Mouse (Mus musculus): ENCODE measurements around the gene Nfam1. TPM values are rescaled to one million over a fixed set of nuclear protein-coding genes. Genes with fewer than 3 reads are reported as not detected.
A peak's percentile ranks its signal among the peaks of the same experiment; 100 is the strongest.
"Not testable (repeated sequence)": the region's sequence is repeated elsewhere in the genome, so short reads cannot be mapped to it uniquely, and the experiment has no call there.

Gene Nfam1
- polyA plus RNA-seq (2016; fragmentation: Nextera tagmentation; extraction: Ambion mirVana): 1.4 and 1.7 TPM in 2 replicates

DNA sequence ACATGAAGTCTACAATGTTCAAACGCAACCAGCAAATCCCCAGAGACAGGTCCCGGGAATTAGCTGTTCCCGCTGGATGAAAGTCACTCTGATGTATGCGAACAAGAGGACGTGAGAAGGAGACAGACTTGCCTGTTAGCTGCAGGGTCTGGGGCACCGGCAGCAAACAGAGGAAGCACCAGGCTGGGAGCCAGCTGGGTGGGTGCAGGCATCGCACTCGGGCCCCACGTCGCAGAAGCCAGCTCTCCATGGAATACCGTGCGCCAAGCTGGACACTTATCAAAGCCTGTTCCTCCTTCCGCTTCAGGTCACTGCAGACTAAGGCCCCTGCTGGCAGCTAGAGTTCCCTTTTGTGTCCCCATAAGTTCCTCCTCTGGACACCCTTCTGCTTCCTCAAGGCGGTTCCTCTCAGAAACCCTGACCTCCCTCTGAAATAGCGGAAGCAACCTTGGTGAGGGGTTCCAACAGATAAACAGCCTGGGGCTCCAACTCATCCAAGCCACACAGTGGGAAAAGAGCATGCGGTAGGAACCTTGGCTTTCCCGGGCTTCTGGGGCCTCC, at the start of gene Nfam1:
TSS of gene Nfam1 (minus strand) at position 326 of the 561 bp plus-strand sequence.
- Histone ChIP-seq H3K4me2 (peak within 1 kb of the TSS; percentile 44), H3K4me1 (peaks cover 47% of the 10 kb centered on the region), H3K27ac (0 out of 2 replicates have a peak within 1 kb of the TSS, but pooled peaks have one; percentile 22), H3K4me3 (replicated peaks) (no peak within 1 kb of the TSS), H3K27me3 (peaks cover 60% of the 10 kb centered on the region), H3K36me3 (replicated peaks) (no peaks in the 10 kb centered on the region), H3K9ac (no peak within 1 kb of the TSS), H3K9me3 (no peaks in the 10 kb centered on the region)
- no peak for ATAC-seq (ENCODE audit: low FRiP score)
- WGBS: 30% methylated on average over 17 of the region's 17 CpGs

DNA sequence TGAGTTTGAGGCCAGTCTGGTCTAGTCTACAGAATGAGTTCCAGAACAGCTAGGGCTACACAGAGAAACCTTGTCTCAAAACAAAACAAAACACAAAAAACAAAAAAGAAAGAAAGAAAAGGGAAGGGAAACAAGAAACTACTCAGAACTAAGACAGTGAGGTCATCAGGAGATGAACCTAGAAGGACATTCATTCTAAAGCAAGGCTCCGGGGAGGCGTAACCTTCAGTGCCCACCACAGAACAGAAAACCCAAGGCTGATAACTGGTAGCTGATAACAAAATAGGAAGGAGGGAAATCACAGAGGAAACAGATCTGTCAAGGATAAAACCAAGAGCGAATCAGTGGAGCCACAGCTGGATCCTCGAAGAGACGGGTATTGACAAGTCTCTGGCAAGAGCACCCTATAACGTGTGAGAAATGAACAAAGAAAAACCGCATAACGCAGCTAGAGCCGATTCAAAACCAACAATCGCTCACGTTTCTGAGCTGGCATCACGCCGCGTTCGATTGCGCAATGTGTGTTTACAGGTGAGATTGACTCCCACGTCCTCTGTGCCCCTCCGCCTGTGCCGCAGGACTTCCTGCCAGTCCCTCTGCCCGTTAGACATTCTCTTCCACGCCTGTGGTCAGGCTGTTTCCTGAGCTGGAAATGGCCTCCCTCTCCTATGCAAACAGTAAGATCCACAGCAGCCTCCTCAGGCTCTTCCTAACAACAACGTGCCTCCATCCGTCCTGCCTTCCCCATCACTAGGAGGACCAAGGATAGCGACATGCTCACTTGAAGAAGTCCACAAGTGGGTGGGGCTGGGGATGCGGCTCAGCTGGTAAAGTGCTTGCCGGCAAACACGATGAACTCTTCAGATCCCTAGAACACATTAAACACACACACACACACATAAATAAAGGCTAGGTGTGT, 42.8 kb upstream of the Nfam1 start:
- no peaks in the 10 kb centered on the region for H3K9me3 ChIP-seq
- ATAC-seq (ENCODE audit: low FRiP score): no peak
- H3K4me3 ChIP-seq (replicated peaks): no peak overlapping the region
- 70% methylated on average over 27 of the region's 27 CpGs for WGBS
- H3K36me3 ChIP-seq (replicated peaks): no peaks in the 10 kb centered on the region
- H3K27me3 ChIP-seq: peaks cover 7% of the 10 kb centered on the region; the same call in 1 of the 2 replicates
- H3K9ac ChIP-seq: no peak overlapping the region
- no peaks in the 10 kb centered on the region for H3K4me1 ChIP-seq
- H3K4me2 ChIP-seq: no peak overlapping the region
- H3K27ac ChIP-seq: no peak overlapping the region

DNA sequence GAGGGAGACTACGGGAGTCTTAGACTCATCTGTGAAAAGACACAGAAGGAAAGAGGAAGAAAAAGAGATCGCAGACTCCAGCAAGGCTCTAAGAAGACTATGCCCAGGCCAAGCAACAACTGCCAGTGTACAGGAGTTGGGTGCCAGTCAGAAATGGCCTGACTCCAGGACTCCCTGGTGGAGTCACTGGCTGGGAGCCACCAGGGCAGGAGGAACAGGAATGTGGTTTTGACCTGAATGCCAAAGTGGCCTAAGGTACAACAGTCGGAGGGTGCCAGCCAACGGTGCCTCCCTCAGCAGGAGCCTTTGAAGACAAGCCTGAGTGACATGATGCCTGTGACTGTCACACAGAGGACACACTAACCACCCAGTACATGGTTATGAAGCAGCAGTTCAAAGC, 41.1 kb upstream of the Nfam1 start:
- H3K27me3 ChIP-seq: peaks cover 11% of the 10 kb centered on the region; the same call in 1 of the 2 replicates
- no peak for ATAC-seq (ENCODE audit: low FRiP score)

GRCm38 (mm10) chr15:83071752-83072151, 38.6 kb upstream of the Nfam1 start:
- 86% methylated on average over 5 of the region's 5 CpGs for WGBS
- no peaks in the 10 kb centered on the region for H3K9me3 ChIP-seq
- no peak for ATAC-seq (ENCODE audit: low FRiP score)
- H3K4me1 ChIP-seq: no peaks in the 10 kb centered on the region
- H3K4me3 ChIP-seq (replicated peaks): no peak overlapping the region
- no peaks in the 10 kb centered on the region for H3K36me3 ChIP-seq (replicated peaks)
- H3K4me2 ChIP-seq: no peak overlapping the region
- no peak overlapping the region for H3K9ac ChIP-seq
- peaks cover 11% of the 10 kb centered on the region; the same call in 1 of the 2 replicates for H3K27me3 ChIP-seq
- H3K27ac ChIP-seq: no peak overlapping the region

More for the DNA sequence above, 41.1 kb upstream of the Nfam1 start:
- Histone ChIP-seq H3K36me3 (replicated peaks) (no peaks in the 10 kb centered on the region), H3K4me1 (no peaks in the 10 kb centered on the region), H3K4me3 (replicated peaks) (no peak overlapping the region), H3K9me3 (no peaks in the 10 kb centered on the region), H3K9ac (no peak overlapping the region), H3K27ac (no peak overlapping the region), H3K4me2 (no peak overlapping the region)
- 85% methylated on average over 4 of the region's 4 CpGs for WGBS

- H3K36me3 ChIP-seq (replicated peaks): no peaks in the 10 kb centered on the region
- no peak overlapping the region for H3K4me2 ChIP-seq
- H3K9ac ChIP-seq: no peak overlapping the region
- no peak overlapping the region for H3K27ac ChIP-seq
- H3K9me3 ChIP-seq: no peaks in the 10 kb centered on the region
- H3K4me1 ChIP-seq: no peaks in the 10 kb centered on the region
- WGBS: 72% methylated on average over 3 of the region's 3 CpGs
- 0 out of 2 replicates have a peak, but pooled peaks cover 5% of the 10 kb centered on the region for H3K27me3 ChIP-seq
- ATAC-seq (ENCODE audit: low FRiP score): no peak
- H3K4me3 ChIP-seq (replicated peaks): no peak overlapping the region
Measured at GRCm38 (mm10) chr15:83070942-83071341, 37.8 kb upstream of the Nfam1 start.

GRCm38 (mm10) chr15:83068270-83068669, 35.2 kb upstream of the Nfam1 start:
- Histone ChIP-seq H3K27ac (no peak overlapping the region), H3K9me3 (no peaks in the 10 kb centered on the region), H3K9ac (no peak overlapping the region), H3K4me1 (no peaks in the 10 kb centered on the region), H3K4me2 (no peak overlapping the region), H3K4me3 (replicated peaks) (no peak overlapping the region), H3K36me3 (replicated peaks) (no peaks in the 10 kb centered on the region), H3K27me3 (0 out of 2 replicates have a peak, but pooled peaks cover 4% of the 10 kb centered on the region)
- ATAC-seq (ENCODE audit: low FRiP score): no peak
- 97% methylated on average over 5 of the region's 5 CpGs for WGBS

DNA sequence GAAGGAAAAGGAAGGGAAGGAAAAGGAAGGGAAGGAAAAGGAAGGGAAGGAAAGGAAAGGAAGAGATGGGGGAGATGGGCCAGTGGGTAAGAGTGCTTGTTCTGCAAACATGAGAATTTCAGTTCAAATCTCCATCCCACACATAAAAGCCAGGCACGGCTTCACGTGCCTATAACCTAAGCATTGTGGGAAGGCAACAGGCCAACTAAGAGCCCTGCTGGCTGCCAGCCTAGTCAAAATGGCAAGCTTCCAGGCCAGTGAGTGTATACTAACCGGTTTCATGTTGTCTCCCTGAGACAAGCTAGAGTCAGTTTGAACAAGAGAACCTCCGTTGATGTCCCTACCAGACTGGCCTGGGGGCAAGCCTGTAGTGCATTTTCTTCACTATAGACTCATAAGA, 32.4 kb upstream of the Nfam1 start:
- Histone ChIP-seq H3K4me3 (replicated peaks) (no peak overlapping the region), H3K4me1 (peaks cover 8% of the 10 kb centered on the region), H3K27ac (no peak overlapping the region), H3K9me3 (no peaks in the 10 kb centered on the region), H3K36me3 (replicated peaks) (no peaks in the 10 kb centered on the region), H3K27me3 (0 out of 2 replicates have a peak, but pooled peaks cover 4% of the 10 kb centered on the region), H3K9ac (no peak overlapping the region), H3K4me2 (no peak overlapping the region)
- 75% methylated on average over 4 of the region's 4 CpGs for WGBS
- no peak for ATAC-seq (ENCODE audit: low FRiP score)

DNA sequence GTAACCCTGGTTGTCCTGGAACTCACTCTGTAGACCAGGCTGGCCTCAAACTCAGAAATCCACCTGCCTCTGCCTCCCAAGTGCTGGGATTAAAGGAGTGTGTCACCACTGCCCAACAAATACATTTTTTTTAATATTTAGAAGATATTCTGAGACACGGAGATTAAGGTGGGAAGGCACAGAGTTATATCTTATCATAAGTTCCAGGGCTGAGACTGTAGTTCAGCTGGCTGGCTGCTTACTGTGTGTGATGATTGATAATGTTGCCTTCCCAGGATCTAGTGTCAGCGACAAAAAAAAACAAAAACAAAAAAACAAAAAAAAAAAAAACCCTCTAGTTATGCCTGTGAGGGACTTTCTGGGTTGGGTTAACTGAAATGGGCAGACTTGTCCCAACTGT, 29.5 kb upstream of the Nfam1 start:
- not testable (repeated sequence) for H3K4me3 ChIP-seq (replicated peaks); H3K4me1 ChIP-seq; ATAC-seq (ENCODE audit: low FRiP score); H3K36me3 ChIP-seq (replicated peaks); H3K9me3 ChIP-seq; H3K27ac ChIP-seq; H3K27me3 ChIP-seq; H3K9ac ChIP-seq; H3K4me2 ChIP-seq
- 95% methylated on average over 2 of the region's 2 CpGs for WGBS

DNA sequence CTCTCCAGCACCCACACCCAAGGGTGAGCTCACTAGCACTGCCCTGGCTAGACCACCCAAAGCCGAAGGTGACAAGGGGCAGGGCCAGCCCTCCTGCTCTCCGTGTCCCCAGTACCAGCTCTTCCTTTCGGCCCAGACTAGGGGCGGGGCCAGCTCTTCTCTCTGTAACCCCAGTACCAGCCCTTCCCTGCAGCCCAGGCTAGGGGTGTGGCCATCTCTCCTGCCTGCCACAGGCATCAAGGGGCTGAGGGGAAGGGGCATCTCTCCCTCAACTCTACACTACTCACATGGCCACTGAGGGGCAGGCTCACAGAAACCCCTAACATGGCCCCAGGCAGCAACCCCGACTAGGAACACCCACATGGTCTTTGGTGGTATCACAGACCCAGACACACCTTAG, 28.6 kb upstream of the Nfam1 start:
- WGBS: 12% methylated on average over 5 of the region's 5 CpGs
- Histone ChIP-seq H3K4me2 (no peak overlapping the region), H3K27ac (no peak overlapping the region), H3K9ac (no peak overlapping the region), H3K36me3 (replicated peaks) (no peaks in the 10 kb centered on the region), H3K4me1 (peaks cover 14% of the 10 kb centered on the region), H3K4me3 (replicated peaks) (no peak overlapping the region), H3K9me3 (no peaks in the 10 kb centered on the region), H3K27me3 (no peaks in the 10 kb centered on the region)
- peak; percentile 40; the same call in 1 of the 2 replicates for ATAC-seq (ENCODE audit: low FRiP score)

- H3K9me3 ChIP-seq: no peaks in the 10 kb centered on the region
- peak overlapping the region; percentile 43; the same call in 1 of the 2 replicates for H3K27ac ChIP-seq
- H3K9ac ChIP-seq: no peak overlapping the region
- no peak overlapping the region for H3K4me2 ChIP-seq
- 48% methylated on average over 5 of the region's 5 CpGs for WGBS
- ATAC-seq (ENCODE audit: low FRiP score): no peak
- no peaks in the 10 kb centered on the region for H3K36me3 ChIP-seq (replicated peaks)
- no peak overlapping the region for H3K4me3 ChIP-seq (replicated peaks)
- H3K27me3 ChIP-seq: no peaks in the 10 kb centered on the region
- peaks cover 27% of the 10 kb centered on the region for H3K4me1 ChIP-seq
Measured at GRCm38 (mm10) chr15:83059233-83059660, 26.1 kb upstream of the Nfam1 start.

GRCm38 (mm10) chr15:83057533-83057932, 24.4 kb upstream of the Nfam1 start:
- Histone ChIP-seq H3K9ac (no peak overlapping the region), H3K4me2 (peak overlapping the region; percentile 64; the same call in 1 of the 2 replicates), H3K27ac (peak overlapping the region; percentile 93), H3K36me3 (replicated peaks) (no peaks in the 10 kb centered on the region), H3K27me3 (0 out of 2 replicates have a peak, but pooled peaks cover 1% of the 10 kb centered on the region), H3K9me3 (no peaks in the 10 kb centered on the region), H3K4me3 (replicated peaks) (no peak overlapping the region; the same call in 1 of the 2 replicates), H3K4me1 (peaks cover 34% of the 10 kb centered on the region)
- WGBS: 73% methylated on average over 8 of the region's 8 CpGs
- no peak for ATAC-seq (ENCODE audit: low FRiP score)

DNA sequence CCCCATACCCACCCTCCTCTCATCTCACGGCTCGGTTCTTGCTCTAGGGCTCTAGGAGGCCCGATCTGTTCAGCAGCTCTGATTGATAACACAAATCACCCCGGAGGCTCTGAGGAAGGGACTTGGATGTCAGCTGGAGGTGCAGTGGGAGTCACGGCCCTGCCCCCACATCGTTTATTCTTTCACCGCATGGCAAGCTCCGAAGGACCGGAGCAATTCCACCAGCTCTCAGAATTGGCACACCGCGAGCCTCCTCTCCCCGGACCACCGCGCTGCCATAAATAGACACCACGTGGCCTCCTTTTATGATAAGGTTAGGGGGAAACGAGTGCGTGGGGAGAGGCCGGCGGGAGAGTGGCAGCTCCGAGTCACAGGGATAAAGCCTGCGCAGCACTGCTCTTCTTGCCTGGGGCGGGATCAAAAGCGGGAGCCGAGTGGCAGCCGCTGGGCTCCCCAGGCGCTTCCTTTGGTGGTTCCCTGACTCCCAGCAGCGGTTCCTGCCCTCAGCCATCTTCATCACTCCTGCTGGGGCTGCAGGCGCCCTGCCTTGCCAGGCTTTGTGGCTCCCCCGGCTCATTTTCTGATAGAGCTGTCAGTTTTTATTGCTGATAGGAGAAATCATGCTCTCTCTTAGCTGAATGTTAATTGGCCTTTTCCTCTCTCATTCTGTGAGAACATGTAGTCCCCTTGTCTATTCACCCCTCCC, 23.4 kb upstream of the Nfam1 start:
- 0% methylated on average over 29 of the region's 29 CpGs for WGBS
- Histone ChIP-seq H3K27me3 (0 out of 2 replicates have a peak, but pooled peaks cover 2% of the 10 kb centered on the region), H3K4me1 (peaks cover 30% of the 10 kb centered on the region), H3K4me3 (replicated peaks) (peak overlapping the region; percentile 33), H3K36me3 (replicated peaks) (no peaks in the 10 kb centered on the region), H3K27ac (peak overlapping the region; percentile 93), H3K9ac (peak overlapping the region; percentile 57; the same call in 1 of the 2 replicates), H3K4me2 (peak overlapping the region; percentile 64), H3K9me3 (no peaks in the 10 kb centered on the region)
- ATAC-seq (ENCODE audit: low FRiP score): peak; percentile 57

All from forebrain, embryonic 12.5 days (tissue).